Mouse (Mus musculus) liver, adult 2 months (tissue): Measurements from ENCODE around the gene Hnrnpa0.

ENCODE experiments used
- CTCF ChIP-seq: fragments of 200-500 bp; IDR thresholded peaks from 2 replicates; pipeline ENCODE4 v1.5.1; 2011; ENCODE audit warnings: low read depth, low read length, control low read depth
- POLR2A ChIP-seq: fragments of 200-500 bp; IDR thresholded peaks from 2 replicates; pipeline ENCODE4 v1.6.1; 2011; ENCODE audit warnings: low read length, control low read depth; ENCODE audit not compliant: insufficient read depth; ENCODE audit errors: extremely low read depth

- TF ChIP-seq CTCF (no peak), POLR2A (no peak)
Observed at GRCm38 (mm10) chr13:58176105-58176504, 47.7 kb upstream of the Hnrnpa0 start.
